Mouse (Mus musculus) kidney, adult 2 months (tissue): ENCODE results near the gene Pttg1.

ENCODE experiments used
- CTCF ChIP-seq: fragments of 200-500 bp; conservative IDR thresholded peaks from 2 replicates; pipeline ENCODE4 v1.5.1; 2011; ENCODE audit warnings: low read depth, mild to moderate bottlenecking, control low read depth, low read length, moderate library complexity, mixed read lengths; ENCODE audit not compliant: insufficient read depth, insufficient read length
- POLR2A ChIP-seq: fragments of 200-500 bp; IDR thresholded peaks from one replicate; pipeline ENCODE4 v1.6.1; 2011; ENCODE audit warnings: low read depth, low read length, control low read depth

GRCm38 (mm10) chr11:43424386-43424785 is 1.7 kb downstream of the Pttg1 start:
- peak; percentile 29; the same call in 1 of the 2 replicates for TF ChIP-seq CTCF
- no peak for TF ChIP-seq POLR2A
